Mouse (Mus musculus) right cerebral cortex, postnatal 10 days (tissue): ENCODE results near the gene Fsd1.

Experiments used
- DNase-seq, 2 experiments: peaks; one replicate each; pipeline ENCODE4 v3.0.0; 2021; ENCODE audit warnings: low spot score in 2 of 2

Fsd1 gene

DNA sequence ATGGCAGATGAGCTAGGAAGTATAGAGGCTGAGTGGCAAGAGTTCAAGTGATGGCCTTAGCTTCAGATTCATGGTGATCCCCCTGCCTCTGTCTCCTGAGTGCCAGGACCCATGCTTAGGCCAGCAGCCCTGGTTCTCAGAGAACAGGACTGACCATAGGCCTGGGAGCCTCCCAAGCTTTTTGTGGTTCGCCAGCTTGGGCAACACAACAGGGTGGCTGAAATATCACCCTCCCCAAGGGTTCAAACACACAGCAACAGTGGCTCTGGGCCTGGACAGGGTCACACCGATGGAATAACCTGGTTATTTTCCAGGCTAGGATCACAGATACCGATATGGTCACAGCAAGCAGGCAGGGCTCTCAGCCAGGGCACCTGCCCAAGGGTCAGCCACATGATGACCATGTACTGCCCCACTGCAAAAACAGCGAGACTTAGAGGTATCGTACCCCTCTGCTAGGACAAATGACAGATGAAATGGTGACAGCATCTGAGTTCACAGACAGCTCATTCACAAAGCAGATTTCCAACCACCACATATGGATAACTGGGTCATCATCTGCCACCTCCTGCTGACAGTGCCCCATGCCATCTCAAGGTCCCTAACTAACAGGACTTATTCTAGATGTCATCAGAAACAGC is 41.6 kb downstream of the Fsd1 start:
- DNase-seq, result peak; percentile 22 to 30

DNA sequence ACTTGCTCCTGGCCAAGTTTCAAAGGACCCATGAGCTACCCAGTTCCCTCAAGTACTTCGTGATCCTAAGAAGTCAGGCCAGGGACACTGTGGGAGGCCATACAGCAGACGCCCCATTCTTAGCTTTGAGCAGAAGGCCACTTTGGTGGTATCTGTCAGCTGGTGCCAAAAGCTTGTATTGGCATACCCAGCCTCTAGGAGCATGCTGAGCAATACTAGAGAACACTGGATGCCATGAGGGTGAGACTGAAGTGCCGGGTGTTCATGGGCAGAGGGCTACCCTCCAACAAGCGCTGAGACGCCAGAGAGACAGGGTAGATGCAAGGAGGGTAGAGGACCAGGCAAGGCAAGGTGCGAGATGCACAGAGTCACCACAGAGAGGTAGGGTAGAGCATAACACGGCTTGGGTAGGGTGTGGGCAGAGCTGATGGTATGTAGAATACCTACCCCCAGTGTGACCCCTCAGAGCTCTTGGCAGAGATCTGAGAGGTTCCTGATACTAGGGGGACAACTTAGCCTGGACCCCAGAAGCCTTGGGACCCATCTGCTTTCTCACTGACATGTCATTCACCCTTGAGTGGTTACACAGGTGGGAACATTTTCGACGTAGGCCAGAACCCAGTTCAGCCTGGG is 44.0 kb downstream of the Fsd1 start:
- no peak for DNase-seq

GRCm38 (mm10) chr17:56030919-56031318 is 44.6 kb downstream of the Fsd1 start:
- DNase-seq, result peak in 1 of 2 experiments; percentile 69

- DNase-seq, result no peak
Observed at GRCm38 (mm10) chr17:56031431-56031830, 45.1 kb downstream of the Fsd1 start.

- peak in 1 of 2 experiments; percentile 26 for DNase-seq
Observed at GRCm38 (mm10) chr17:56032127-56032733, 45.9 kb downstream of the Fsd1 start.

DNA sequence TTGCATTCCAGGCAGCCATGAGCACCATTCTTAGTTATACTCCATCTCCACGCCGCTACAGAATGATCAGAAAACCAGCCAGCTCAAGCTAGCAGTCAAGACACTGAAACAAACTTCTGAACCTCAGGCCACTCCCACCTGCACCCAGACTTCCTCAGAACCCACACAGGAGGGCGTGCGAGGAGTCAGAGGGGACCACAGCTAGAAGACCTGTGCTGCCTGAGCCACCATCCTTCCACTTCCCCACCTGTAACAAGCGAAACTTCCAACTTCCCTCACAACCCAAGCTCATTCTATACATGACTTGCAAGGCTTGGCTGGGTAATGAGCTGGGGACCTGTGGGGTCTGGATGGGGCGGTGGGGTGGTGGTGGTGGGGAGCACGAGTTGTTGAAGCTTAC is 46.5 kb downstream of the Fsd1 start:
- DNase-seq, result peak in 1 of 2 experiments; percentile 23

GRCm38 (mm10) chr17:56034040-56034725 is 47.9 kb downstream of the Fsd1 start:
- DNase-seq, result no peak

DNA sequence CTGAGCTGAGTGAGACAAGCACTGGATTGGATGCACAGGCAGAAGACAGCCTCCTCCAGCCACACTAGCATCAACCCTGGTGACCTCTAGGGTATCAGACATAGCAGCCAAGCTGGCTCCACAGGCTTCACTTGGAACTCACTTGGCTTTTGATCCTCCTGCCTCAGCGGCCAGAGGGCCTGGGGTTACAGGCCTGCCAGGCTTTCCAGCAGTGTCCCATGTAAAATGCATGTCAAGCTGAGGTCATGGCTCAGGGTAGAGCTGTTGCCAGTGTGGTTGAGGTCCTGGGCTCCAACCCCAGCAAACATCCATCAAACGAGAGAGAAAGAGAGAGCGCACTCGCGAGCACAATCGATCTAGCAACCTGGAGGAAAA is 48.4 kb downstream of the Fsd1 start:
- no peak for DNase-seq

- DNase-seq, result no peak
Observed at GRCm38 (mm10) chr17:56035216-56035615, 48.9 kb downstream of the Fsd1 start.

- DNase-seq, result peak; percentile 99 to 100
Observed at GRCm38 (mm10) chr17:56036176-56036900, 50.0 kb downstream of the Fsd1 start, which contains the start of gene Sh3gl1. Gene Sh3gl1, minus strand, starts transcription at chr17:56036635.

GRCm38 (mm10) chr17:56036901-56037287 is 50.6 kb downstream of the Fsd1 start:
- no peak for DNase-seq

DNA sequence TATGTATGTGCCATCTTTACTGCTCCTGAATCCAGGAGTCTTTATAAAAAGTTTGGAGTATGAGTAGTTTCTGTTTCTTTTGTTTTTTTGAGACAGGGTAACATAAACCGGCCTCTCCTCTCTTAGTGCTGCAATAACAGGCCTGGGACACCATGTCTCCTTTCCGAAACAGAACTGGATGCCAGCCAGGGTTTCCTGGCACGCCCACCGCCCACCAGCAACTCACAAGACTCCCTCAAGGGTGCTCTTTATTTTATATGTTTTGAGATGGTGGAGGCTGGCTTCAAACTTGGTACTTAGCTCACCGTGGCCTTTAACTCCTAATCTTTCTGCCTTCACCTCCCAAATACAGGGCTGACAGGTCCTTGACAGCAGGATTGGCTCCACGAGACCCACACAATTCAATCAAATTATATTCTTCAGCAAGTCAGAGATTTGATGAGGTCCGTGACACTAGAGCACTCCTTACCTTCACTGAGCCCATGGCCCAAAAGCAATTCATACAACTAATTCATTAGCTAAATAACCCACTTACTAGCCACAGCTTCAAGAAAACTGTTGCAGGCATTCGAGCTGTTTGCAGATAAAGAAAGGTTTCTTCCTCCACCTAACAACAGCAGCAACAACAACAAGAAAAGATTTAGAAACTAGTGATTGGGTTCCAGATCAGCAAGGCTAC is 52.4 kb downstream of the Fsd1 start:
- no peak for DNase-seq

- no peak for DNase-seq
Observed at GRCm38 (mm10) chr17:56039345-56039744, 53.0 kb downstream of the Fsd1 start.

DNA sequence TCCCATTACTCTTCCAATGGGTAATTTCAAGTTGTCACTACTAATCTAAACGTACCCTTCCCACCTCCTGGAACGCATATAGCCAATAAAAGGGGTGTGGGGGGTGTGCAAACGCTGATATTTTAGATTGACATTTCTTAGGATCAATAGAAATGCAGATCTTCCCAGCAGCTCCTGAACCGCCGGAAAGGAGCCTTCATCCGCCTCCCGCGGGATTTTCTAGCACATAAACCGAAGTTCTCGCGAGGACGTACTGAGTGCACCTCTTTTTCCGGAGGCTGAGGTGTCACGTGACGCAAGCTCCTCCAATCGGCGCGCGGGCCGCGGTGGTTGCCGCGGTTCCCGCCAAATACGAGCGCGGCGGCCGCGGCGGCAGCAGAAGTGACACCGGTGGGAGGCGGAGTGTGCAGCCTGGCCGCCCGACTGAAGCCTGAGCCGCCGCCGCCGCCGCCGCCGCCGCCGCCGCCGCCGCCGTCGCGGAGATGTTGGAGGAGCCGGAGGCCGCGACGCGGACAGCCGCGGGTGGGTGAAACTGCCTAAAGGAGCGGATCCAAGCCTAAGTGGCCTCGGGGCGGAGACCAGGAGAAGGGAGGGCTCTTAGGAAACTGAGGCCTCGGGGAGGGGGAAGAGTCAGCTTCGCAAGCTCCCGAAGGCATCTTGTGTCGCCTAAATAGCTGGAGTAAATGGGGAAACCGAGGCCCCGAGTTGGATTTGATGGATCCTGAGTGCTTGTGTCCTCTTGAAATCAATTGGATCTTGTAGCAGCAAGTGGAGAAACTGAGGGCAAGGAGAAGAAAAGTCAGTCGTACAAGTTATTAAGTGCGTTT is 53.9 kb downstream of the Fsd1 start, which contains the start of gene Chaf1a:
Chaf1a (plus strand) TSS at position 410 of the 827 bp plus-strand sequence.
- DNase-seq, result peak; percentile 99

DNA sequence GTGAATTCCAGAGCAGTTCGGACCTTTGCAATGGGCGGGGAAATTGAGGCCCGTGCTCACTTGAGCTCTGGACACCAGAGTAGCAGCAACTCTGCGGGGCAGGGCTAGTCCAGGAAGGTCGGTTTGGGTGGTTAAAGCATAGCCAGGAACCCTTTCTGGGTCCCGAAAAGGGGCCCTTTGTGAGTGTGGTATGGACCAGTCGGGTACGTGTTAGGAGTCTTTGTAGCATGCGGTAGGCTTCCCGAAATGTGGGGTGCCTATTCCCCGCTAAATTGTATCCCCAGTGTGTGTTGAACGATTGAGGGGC is 54.5 kb downstream of the Fsd1 start:
- DNase-seq, result no peak
